ENCODE assay signal across 9 mouse cellular contexts in the genomic region with DNA sequence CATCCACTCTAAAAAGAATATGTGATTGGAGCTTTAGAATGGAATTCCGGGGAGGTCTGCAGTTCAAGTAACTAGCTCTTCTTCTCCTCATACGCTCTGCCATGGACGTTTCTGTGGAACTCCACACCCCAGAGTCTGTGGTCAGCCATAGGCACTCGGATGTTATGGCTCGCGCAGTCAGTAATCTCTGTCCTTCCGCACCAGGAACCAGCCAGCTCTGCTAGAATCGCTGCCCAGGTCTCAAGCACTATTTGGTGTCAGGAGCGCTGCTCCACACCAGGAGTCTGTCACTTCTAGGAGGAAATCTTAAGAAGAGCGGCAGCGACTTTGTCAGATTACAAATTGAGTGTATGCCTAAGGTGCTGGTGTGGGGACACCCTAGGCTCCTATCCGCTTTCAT. TPM values are rescaled to one million over a fixed set of nuclear protein-coding genes. Genes with fewer than 3 reads are reported as not detected.
A peak's percentile ranks its signal among the peaks of the same experiment; 100 is the strongest.
DNase-seq lines count a peak whose midpoint lies in the region; ATAC-seq lines count a peak whose summit lies in the region.
"Had no signal": no experiment of that assay in that cellular context is flagged by ENCODE, and none has a peak within 500 bp of the region (broad histone marks: within the 10 kb centered on the region; RNA-seq: fewer than 3 reads in every experiment).

No protein-coding gene starts in this region.

- H3K27ac ChIP-seq in liver, embryonic 11.5 days (ENCODE audit: low read depth, low read length) = no peak overlapping the region
- H3K27ac ChIP-seq in heart, embryonic 16.5 days (ENCODE audit: low read length) = no peak overlapping the region
- H3K27ac ChIP-seq in liver, embryonic 12.5 days = no peak overlapping the region
- peak overlapping the region; percentile 11; the same call in 1 of the 2 replicates for H3K27ac ChIP-seq in stomach, embryonic 14.5 days (ENCODE audit: low read length)

- H3K4me2 ChIP-seq in liver, embryonic 11.5 days = peak overlapping the region; percentile 63
- peak overlapping the region; percentile 83 for H3K4me2 ChIP-seq in heart, embryonic 16.5 days (ENCODE audit: low read depth, low read length)
- H3K4me2 ChIP-seq in liver, embryonic 12.5 days = peak overlapping the region; percentile 56
- H3K4me2 ChIP-seq in stomach, embryonic 14.5 days (replicated peaks; ENCODE audit: low read depth, low read length) = peak overlapping the region; percentile 53

- no peak for DNase-seq in liver, embryonic 11.5 days (ENCODE audit: low spot score)
- no peak for DNase-seq in liver
- DNase-seq in adrenal gland, adult 8-10 months = no peak
- no peak for DNase-seq in lung, postnatal 10 days
- DNase-seq in cerebellum, adult 9-11 months = no peak

- H3K9ac ChIP-seq in liver, embryonic 11.5 days (ENCODE audit: low read depth, low read length) = no peak overlapping the region
- peak overlapping the region; percentile 1; the same call in 1 of the 2 replicates for H3K9ac ChIP-seq in heart, embryonic 16.5 days (ENCODE audit: low read length)
- H3K9ac ChIP-seq in liver, embryonic 12.5 days = no peak overlapping the region
- 0 out of 2 replicates have a peak overlapping the region, but pooled peaks have one; percentile 4 for H3K9ac ChIP-seq in stomach, embryonic 14.5 days (replicated peaks; ENCODE audit: low read depth, low read length)

- no peaks in the 10 kb centered on the region for H3K4me1 ChIP-seq in liver, embryonic 11.5 days (replicated peaks; ENCODE audit: control insufficient read depth, insufficient read depth, low read length)
- 0 out of 2 replicates have a peak, but pooled peaks cover 11% of the 10 kb centered on the region for H3K4me1 ChIP-seq in heart, embryonic 16.5 days (ENCODE audit: control insufficient read depth, insufficient read depth, low read length)
- no peaks in the 10 kb centered on the region for H3K4me1 ChIP-seq in liver, embryonic 12.5 days
- peaks cover 24% of the 10 kb centered on the region; the same call in 1 of the 2 replicates for H3K4me1 ChIP-seq in stomach, embryonic 14.5 days (ENCODE audit: control insufficient read depth, insufficient read depth, low read length)

- H3K27me3 ChIP-seq in liver, embryonic 11.5 days (replicated peaks; ENCODE audit: control insufficient read depth, insufficient read depth, low read length) = peaks cover 91% of the 10 kb centered on the region
- peaks cover 62% of the 10 kb centered on the region for H3K27me3 ChIP-seq in heart, embryonic 16.5 days (ENCODE audit: control insufficient read depth, insufficient read depth, low read length)
- H3K27me3 ChIP-seq in liver, embryonic 12.5 days (replicated peaks) = peaks cover 92% of the 10 kb centered on the region
- H3K27me3 ChIP-seq in stomach, embryonic 14.5 days (ENCODE audit: control insufficient read depth, insufficient read depth, low read length) = no peaks in the 10 kb centered on the region

- ATAC-seq in liver, embryonic 11.5 days (replicated peaks; ENCODE audit: low FRiP score) = no peak
- no peak for ATAC-seq in heart, embryonic 16.5 days (replicated peaks; ENCODE audit: extremely low read depth, insufficient read depth, low FRiP score)
- ATAC-seq in liver, embryonic 12.5 days = no peak
- no peak for ATAC-seq in stomach, embryonic 14.5 days (ENCODE audit: insufficient number of reproducible peaks, insufficient read depth, low FRiP score, low read depth)

- H3K4me3 ChIP-seq in liver, embryonic 11.5 days (ENCODE audit: low read depth, low read length) = peak overlapping the region; percentile 46
- H3K4me3 ChIP-seq in heart, embryonic 16.5 days (ENCODE audit: low read length) = peak overlapping the region; percentile 61
- H3K4me3 ChIP-seq in liver, embryonic 12.5 days = 0 out of 2 replicates have a peak overlapping the region, but pooled peaks have one; percentile 37
- peak overlapping the region; percentile 58 for H3K4me3 ChIP-seq in stomach, embryonic 14.5 days (ENCODE audit: low read depth, low read length)

- WGBS in liver, embryonic 11.5 days = 4% methylated on average over 12 of the region's 12 CpGs
- WGBS in heart, embryonic 16.5 days = 5% methylated on average over 12 of the region's 12 CpGs
- 2% methylated on average over 12 of the region's 12 CpGs for WGBS in liver, embryonic 12.5 days (ENCODE audit: insufficient replicate concordance)
- WGBS in stomach, embryonic 14.5 days = 6% methylated on average over 12 of the region's 12 CpGs

- no peaks in the 10 kb centered on the region for H3K9me3 ChIP-seq in liver, embryonic 11.5 days (ENCODE audit: control insufficient read depth, low read length)
- no peaks in the 10 kb centered on the region for H3K9me3 ChIP-seq in heart, embryonic 16.5 days (replicated peaks; ENCODE audit: control insufficient read depth, low read length)
- no peaks in the 10 kb centered on the region for H3K9me3 ChIP-seq in liver, embryonic 12.5 days (replicated peaks)
- H3K9me3 ChIP-seq in stomach, embryonic 14.5 days (ENCODE audit: control insufficient read depth, low read depth, low read length) = no peaks in the 10 kb centered on the region

- no peaks in the 10 kb centered on the region for H3K36me3 ChIP-seq in liver, embryonic 11.5 days (ENCODE audit: control insufficient read depth, insufficient read depth, low read length)
- H3K36me3 ChIP-seq in heart, embryonic 16.5 days (ENCODE audit: control insufficient read depth, insufficient read depth) = no peaks in the 10 kb centered on the region
- no peaks in the 10 kb centered on the region for H3K36me3 ChIP-seq in liver, embryonic 12.5 days
- no peaks in the 10 kb centered on the region for H3K36me3 ChIP-seq in stomach, embryonic 14.5 days (ENCODE audit: control insufficient read depth, insufficient read depth, low read length)

RNA-seq across cellular contexts. Expression of gene Osr1, which starts 3.8 kb away (rescaled TPM):
- polyA plus RNA-seq in liver, embryonic 11.5 days (2014; fragmentation: Nextera tagmentation; extraction: Ambion mirVana) = 9.3 and 10.6 TPM in 2 replicates
- polyA plus RNA-seq in heart, embryonic 16.5 days (2015; fragmentation: Nextera tagmentation; extraction: Ambion mirVana) = 10.4 and 10.8 TPM in 2 replicates
- polyA plus RNA-seq in liver, embryonic 12.5 days (2016; fragmentation: Nextera tagmentation; extraction: Ambion mirVana) = 1.3 and 2.0 TPM in 2 replicates
- 80.6 and 84.6 TPM in 2 replicates for polyA plus RNA-seq in stomach, embryonic 14.5 days (2014; fragmentation: Nextera tagmentation; extraction: Ambion mirVana)
- 1 to 10 TPM; 1.2 to 3.4 (median 2.3) TPM for total RNA-seq in adrenal gland, adult 8-10 months (2022)
- total RNA-seq: MEL had no signal

Comparison
In these comparisons a context has a peak if more than half of its experiments do, and no peak if none do; other contexts are left out.
1. H3K9ac ChIP-seq: peak in heart, embryonic 16.5 days (single experiment) and stomach, embryonic 14.5 days (single experiment); none in liver, embryonic 11.5 days (single experiment) and liver, embryonic 12.5 days (single experiment).
2. Peak in every context shown above with its lines, with median percentiles within 50 percentile points of each other: H3K4me2 ChIP-seq and H3K4me3 ChIP-seq.